Mouse (Mus musculus) brain, adult 2 months (tissue): ENCODE results near the gene Ube3b.

Experiments used
- DNase-seq: peaks from one replicate; pipeline ENCODE4 v3.0.0; 2011; ENCODE audit warnings: low read depth, low spot score

The Ube3b gene

GRCm38 (mm10) chr5:114423961-114424360, 43.6 kb downstream of the Ube3b start:
- DNase-seq = no peak

GRCm38 (mm10) chr5:114426732-114427131, 46.3 kb downstream of the Ube3b start:
- DNase-seq = no peak

DNA sequence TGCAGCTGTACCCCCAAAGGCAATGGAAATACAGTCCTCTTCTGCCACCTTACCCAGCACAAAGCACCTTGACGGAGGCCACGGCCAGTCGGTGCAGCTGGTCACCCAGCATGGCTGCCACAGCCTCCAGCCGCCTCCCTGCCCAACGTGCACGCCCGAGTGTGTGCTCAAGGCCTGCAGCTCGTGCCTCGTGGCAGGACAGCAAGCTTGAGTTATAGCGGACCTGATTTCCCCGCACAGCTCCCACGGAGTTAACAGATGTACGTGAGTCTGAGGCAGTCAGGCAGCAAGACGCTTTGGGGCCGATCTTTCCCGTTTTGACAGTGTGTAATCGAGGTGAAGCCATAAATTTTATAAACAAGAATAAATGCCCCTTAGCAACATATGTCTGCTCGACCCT, 48.2 kb downstream of the Ube3b start:
- DNase-seq = no peak

DNA sequence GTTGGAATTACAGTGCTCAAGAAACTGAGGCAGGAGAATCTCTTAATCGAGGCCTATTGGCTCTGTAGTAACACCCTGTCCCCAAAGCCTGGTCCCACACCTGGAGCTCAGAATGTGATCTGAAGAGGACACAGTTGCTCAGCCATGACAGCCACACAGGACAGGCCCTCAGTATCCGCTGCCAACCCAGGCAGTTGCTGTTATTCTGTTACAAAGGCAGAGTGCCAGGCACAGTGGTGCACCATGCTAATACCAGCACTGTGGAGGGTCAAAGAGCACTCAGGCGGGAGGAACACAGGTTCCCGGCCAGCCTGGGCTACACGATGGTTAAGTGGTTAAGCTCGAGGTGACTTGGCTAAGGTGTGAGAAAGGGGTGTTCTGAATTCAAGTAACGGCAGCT, 49.4 kb downstream of the Ube3b start:
- DNase-seq = no peak

GRCm38 (mm10) chr5:114434359-114434758, 54.0 kb downstream of the Ube3b start:
- no peak for DNase-seq

- no peak for DNase-seq
Measured at GRCm38 (mm10) chr5:114435588-114435987, 55.2 kb downstream of the Ube3b start.

GRCm38 (mm10) chr5:114443566-114444367, 63.4 kb downstream of the Ube3b start, which contains the start of the genes Mmab and Mvk:
Mmab (minus strand) TSS chr5:114444060.
Mvk (plus strand) TSS chr5:114444269.
- peak; percentile 99 for DNase-seq

DNA sequence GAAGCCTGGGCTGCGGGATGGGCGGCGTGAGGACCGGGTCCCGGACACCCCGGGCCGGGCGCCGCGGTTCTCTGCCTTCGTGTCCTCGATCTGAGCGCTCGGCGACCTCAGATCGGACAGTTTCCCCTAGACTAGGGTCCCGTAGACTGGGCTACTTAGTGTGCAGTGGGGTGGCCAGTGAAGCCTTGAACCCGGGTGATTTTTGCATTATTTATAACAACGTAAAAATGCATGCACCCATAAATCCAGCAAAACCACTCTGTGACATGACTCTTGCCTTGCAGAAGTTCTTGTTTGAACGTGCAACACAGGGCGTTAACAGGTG, 63.9 kb downstream of the Ube3b start:
- DNase-seq = no peak

DNA sequence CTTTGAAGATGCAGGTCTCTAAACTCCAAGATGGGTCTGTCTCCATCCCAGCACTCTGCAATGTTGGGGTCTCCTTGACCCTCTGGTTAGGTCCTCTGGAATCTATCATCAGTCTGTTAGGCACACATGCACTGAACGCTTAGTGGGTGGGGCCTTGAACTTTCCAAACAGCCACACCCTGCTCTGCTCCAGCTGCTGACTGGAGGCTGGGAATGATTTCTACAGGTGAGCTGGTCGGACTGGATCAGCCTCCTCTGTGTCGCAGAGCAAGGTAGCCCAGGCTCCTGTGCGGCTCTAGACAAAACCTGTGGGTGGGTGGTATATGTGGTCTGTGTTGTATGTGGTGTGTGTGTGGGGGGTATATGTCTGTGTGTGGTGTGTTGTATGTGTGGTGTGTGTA, 68.6 kb downstream of the Ube3b start:
- no peak for DNase-seq

DNA sequence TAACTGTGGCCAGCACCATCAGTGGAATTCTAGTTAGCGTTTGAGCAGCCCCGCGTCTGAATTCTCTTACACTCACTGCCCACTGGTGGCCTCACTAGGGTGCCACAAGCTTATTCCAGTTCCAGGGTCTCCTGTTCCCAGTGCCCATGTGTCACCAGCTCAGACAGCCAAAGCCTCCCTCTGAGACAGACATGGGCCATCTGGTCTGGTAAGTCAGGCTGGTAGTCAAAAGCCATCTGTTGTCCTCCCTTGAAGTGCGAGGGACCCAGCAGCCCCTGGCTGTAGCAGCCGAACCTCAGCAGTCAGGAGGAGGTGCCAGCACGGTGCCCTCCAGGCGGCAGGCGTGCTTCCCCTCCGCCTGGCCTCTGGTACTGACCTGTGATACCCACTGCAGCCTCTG, 75.9 kb downstream of the Ube3b start:
- peak; percentile 92 for DNase-seq

DNA sequence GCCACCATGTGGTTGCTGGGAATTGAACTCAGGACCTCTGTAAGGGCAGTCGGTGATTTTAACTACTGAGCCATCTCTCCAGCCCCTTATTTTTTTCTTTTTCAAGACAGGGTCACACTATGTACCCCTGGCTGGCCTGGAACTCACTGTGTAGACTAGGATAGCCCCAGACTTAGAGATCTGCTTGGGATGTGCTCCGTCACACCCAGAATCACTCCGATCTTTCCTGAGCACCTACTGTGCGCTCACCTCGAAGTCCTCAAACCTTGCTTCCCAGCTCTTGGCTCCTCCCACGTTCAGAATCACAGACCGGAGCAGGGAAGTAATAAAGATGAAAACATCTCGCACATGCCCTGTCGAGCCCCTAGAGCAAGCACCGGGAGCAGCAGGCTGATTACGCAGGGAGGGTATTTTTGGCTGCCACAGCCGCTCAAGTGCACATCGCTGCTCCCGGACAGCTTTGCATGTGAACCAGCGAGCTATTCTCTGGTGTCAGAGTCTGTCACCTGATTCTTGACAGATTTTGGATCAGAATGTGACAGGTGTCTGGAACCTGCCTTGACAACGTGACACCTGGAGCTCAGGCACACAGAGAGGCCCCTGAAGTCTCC, 76.7 kb downstream of the Ube3b start:
- peak; percentile 27 for DNase-seq

GRCm38 (mm10) chr5:114461238-114461637, 80.8 kb downstream of the Ube3b start:
- peak; percentile 89 for DNase-seq

GRCm38 (mm10) chr5:114462067-114463040, 81.9 kb downstream of the Ube3b start:
- no peak for DNase-seq

DNA sequence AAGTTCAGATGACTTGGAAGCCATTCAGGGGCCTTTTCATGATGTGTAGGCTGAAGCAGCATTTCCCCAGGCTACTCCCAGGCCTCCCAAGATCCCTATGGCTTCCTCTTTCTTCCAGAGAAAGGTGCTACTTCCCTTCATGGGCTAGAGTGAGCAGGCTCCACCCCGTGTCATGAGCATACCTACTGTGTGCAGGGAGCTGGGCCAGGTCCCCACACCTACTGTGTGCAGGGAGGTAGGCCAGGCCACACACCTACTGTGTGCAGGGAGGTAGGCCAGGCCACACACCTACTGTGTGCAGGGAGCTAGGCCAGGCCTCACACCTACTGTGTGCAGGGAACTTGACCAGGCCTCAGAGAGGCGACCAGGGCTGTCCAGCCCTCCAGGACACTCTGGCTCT, 84.2 kb downstream of the Ube3b start:
- DNase-seq = no peak

DNA sequence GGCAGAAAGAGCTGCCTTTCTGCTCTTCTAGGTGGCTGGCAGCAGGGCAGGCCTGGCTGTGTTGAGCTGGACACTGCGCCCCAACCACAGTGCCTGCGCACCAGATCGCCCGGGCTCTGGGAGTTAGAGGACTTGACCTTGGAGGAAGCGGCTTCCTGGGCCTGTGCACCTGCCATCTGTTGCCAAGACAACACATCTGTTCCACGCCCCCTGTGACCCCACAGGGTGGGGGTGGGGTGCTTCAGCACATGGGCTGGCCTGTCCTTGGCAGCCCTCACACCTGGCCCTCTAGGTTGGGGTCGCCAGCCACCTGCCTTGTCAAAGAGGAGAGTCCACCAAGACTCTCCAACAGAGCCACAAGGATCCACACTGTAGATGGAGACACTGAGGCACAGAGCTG, 85.2 kb downstream of the Ube3b start:
- DNase-seq = no peak

- no peak for DNase-seq
Measured at GRCm38 (mm10) chr5:114467019-114467418, 86.6 kb downstream of the Ube3b start.

DNA sequence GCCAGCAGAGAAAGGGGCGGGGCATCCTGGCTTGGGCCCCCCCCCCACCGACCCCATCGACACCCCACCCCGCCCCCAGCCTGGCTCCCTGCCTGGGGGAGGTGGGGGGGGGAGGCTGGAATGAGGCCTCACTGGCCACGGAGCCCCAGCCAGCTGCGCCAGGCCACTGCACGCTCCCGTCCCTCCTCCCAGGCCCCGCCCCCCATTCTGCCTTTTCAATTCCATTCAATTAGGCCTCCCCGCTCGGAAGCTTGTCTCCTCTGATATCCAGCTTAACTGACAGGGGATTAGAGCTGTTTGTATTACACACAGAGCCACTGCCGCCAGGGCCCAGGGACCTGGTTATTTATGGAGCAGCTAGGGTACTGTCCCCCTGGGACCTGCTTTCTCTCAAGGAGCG, 87.0 kb downstream of the Ube3b start:
- peak; percentile 89 for DNase-seq

DNA sequence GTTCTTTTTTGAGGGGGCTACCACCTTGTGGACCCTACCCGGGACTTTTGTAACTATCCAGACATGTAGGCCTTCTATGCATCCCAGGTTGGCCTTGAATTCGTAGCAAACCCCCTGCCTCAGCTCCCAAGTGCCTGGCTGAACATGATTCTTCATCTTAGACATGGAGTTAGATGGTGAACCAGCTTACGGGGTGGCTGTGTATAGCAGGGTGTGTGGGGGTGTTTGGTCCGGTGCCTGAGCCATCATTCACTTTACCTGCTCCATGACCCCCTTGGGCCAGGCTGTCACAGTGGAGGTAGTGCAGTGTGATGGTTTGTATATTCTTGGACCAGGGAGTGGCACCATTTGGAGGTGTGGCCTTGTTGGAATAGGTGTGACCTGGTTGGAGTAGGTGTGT, 87.6 kb downstream of the Ube3b start:
- DNase-seq = no peak

DNA sequence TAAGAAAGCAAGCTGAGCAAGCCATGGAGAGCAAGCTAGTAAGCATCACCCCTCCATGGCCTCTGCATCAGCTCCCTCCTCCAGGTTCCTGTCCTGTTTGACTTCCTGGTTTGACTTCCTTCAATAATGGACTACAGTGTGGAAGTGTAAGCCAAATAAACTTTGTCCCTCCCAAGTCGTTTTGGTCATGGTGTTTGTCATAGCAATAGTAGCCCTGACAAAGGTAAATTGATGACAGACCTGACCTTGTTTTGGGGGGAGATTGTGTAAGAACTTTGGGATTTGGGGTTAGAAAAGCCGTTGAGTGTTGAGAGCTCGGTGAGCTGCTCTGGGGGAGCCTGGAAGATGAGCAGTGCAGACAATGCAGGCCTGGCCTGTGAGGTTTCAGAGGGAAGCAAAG, 90.0 kb downstream of the Ube3b start:
- no peak for DNase-seq
